Mouse (Mus musculus) ES-E14 (cell line): ENCODE measurements around the gene Mfn1. TPM values are rescaled to one million over a fixed set of nuclear protein-coding genes. Genes with fewer than 3 reads are reported as not detected.

Experiments
- DNase-seq: peaks from one replicate; pipeline ENCODE4 v3.0.0-alpha.2; 2013; ENCODE audit warnings: low read depth, low spot score
- H3K27ac ChIP-seq: 2 replicates; pipeline ENCODE4 v1.5.1; 2012; ENCODE audit warnings: low read depth, mild to moderate bottlenecking, low read length, moderate library complexity, mixed read lengths; ENCODE audit not compliant: poor library complexity, insufficient read depth, severe bottlenecking
- H3K36me3 ChIP-seq: 2 replicates; pipeline ENCODE4 v1.6.1; 2012; ENCODE audit warnings: mild to moderate bottlenecking, low read length, moderate library complexity, mixed read lengths; ENCODE audit not compliant: control insufficient read depth, poor library complexity, insufficient read depth, severe bottlenecking
- H3K4me1 ChIP-seq, 2 experiments: fragments of 150-350 bp in 1 of 2; sonication (generic) in 1 of 2; 2 replicates each; pipeline ENCODE4 v1.6.1; 2012; ENCODE audit warnings: low read length in 2 of 2, mild to moderate bottlenecking in 1 of 2, mixed read lengths in 1 of 2; ENCODE audit not compliant: control insufficient read depth in 2 of 2, insufficient read depth in 2 of 2, poor library complexity in 1 of 2
- H3K4me3 ChIP-seq, 2 experiments: fragments of 150-350 bp in 1 of 2; sonication (generic) in 1 of 2; 2 replicates each; pipeline ENCODE4 v1.5.1; 2012; ENCODE audit warnings: low read length in 2 of 2, low read depth in 1 of 2, mild to moderate bottlenecking in 1 of 2, mixed read lengths in 1 of 2; ENCODE audit not compliant: insufficient read depth in 1 of 2, poor library complexity in 1 of 2, severe bottlenecking in 1 of 2
- H3K9ac ChIP-seq: 2 replicates; pipeline ENCODE4 v1.6.1; 2012; ENCODE audit warnings: low read depth, mild to moderate bottlenecking, low read length, mixed read lengths; ENCODE audit not compliant: poor library complexity, insufficient read depth, severe bottlenecking
- H3K9me3 ChIP-seq: fragments of 150-350 bp; sonication (generic); 2 replicates; pipeline ENCODE4 v1.6.1; 2012; ENCODE audit warnings: low read depth, mild to moderate bottlenecking, low read length; ENCODE audit not compliant: control insufficient read depth, insufficient read depth
- CHD2 ChIP-seq: IDR thresholded peaks from 2 replicates; pipeline ENCODE4 v1.6.1; 2014; ENCODE audit warnings: mild to moderate bottlenecking, low read depth, low read length, inconsistent platforms
- HCFC1 ChIP-seq: IDR thresholded peaks from 2 replicates; pipeline ENCODE4 v1.6.1; 2012; ENCODE audit warnings: low read length, inconsistent platforms, borderline replicate concordance; ENCODE audit not compliant: insufficient read depth
- MAFK ChIP-seq: IDR thresholded peaks from 2 replicates; pipeline ENCODE4 v1.6.1; 2014; ENCODE audit warnings: mild to moderate bottlenecking, low read depth, low read length, inconsistent platforms; ENCODE audit not compliant: insufficient read depth
- ZC3H11A ChIP-seq: IDR thresholded peaks from 2 replicates; pipeline ENCODE4 v1.6.1; 2012; ENCODE audit warnings: low read depth, mild to moderate bottlenecking, inconsistent platforms, low read length, borderline replicate concordance
- ZNF384 ChIP-seq: IDR thresholded peaks from 2 replicates; pipeline ENCODE4 v1.6.1; 2012; ENCODE audit warnings: low read depth, low read length, inconsistent platforms
- in situ Hi-C, 2 experiments: fragments of 600-800 bp; cut with MboI; formaldehyde crosslinking; loops; one replicate each; pipeline ENCODE4 v1.15.1; 2025; ENCODE audit warnings: low sequenced_read_pairs in 2 of 2, inconsistent platforms in 1 of 2; ENCODE audit not compliant: unreplicated experiment in 2 of 2
- total RNA-seq: library from RNA; depleted of rRNA; stranded (reverse); fragments of 300-350 nt; gene quantifications from 2 replicates; pipeline ENCODE4 v1.2.3, GENCODE M21; 2012

Mfn1 gene
- total RNA-seq, 1 experiment, result 35.1 TPM

DNA sequence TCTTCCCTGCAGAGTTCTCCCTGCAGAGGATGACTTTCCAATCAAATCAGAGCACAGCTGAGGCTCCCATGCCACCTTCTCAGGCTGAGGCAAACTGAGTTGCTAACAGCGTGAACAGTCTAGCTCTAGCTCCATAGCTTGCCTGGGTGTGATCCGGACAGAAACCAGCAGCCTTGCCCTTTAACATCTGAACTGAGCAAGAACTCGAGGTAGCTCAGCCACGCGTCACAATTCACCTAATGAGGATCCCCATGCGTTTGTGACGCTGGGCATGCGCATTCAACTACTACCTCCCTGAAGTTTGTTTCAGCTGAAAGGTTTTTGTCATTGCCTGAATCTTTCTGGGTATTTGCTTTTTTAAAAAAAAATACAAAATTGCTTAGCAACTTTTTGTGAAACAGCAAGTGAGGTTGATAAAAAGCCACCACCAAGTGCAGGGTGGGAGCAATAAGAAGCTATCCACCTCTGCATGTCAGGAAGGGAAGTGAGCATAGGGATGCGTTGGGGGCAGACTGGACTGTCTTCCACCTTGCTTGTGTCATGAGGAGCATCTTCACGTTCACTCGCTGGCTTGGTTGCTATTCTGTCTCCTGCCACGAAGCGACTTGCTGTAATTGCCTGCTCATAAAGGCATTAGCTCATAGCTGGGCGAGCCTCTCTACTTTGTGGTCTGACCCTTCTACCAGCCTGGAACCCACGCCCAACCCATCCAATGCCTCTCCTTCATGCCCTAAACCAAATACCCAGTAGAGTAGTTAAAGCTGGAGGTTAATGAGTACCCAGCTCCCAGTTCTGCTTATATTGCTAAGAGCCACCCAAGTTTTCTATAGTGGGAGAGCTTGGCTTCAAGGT, 39.0 kb upstream of the Mfn1 start:
- DNase-seq, result no peak
- H3K27ac ChIP-seq, result no peak overlapping the region
- no peak overlapping the region for H3K4me3 ChIP-seq
- H3K9ac ChIP-seq, result no peak overlapping the region
- in situ Hi-C loops, result loop anchor here in 1 of 2 experiments (25.0 kb wide), 1 partner anchor 703 kb away; no protein-coding TSS in a partner anchor
- H3K36me3 ChIP-seq, result no peaks in the 10 kb centered on the region
- H3K9me3 ChIP-seq, result no peaks in the 10 kb centered on the region
- no peaks in the 10 kb centered on the region; a peak in 1 of 4 replicates for H3K4me1 ChIP-seq
- TF ChIP-seq CHD2, result no peak
- no peak for TF ChIP-seq MAFK
- TF ChIP-seq HCFC1, result no peak
- TF ChIP-seq ZC3H11A, result no peak
- TF ChIP-seq ZNF384, result no peak

DNA sequence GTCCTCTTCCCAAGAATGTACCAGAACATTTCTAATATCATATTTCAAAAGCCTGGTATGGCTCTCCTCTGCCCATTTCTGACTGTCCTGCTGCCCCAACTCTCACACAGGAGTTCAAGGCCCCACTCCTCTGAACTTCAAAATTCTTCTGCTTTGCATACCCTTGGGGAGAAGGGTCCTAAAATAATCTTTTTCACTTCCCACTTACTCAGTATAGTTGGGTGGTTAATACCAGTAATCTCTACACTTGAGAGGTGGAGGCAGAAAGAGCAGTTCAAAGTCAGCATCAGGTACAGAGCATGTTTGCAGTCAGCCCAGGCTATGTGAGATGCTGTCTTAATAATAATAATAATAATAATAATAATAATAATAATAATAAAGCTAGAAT, 38.3 kb upstream of the Mfn1 start:
- TF ChIP-seq ZC3H11A, result no peak
- no peak for TF ChIP-seq HCFC1
- in situ Hi-C loops, result loop anchor here in 1 of 2 experiments (25.0 kb wide), 1 partner anchor 704 kb away; no protein-coding TSS in a partner anchor

DNA sequence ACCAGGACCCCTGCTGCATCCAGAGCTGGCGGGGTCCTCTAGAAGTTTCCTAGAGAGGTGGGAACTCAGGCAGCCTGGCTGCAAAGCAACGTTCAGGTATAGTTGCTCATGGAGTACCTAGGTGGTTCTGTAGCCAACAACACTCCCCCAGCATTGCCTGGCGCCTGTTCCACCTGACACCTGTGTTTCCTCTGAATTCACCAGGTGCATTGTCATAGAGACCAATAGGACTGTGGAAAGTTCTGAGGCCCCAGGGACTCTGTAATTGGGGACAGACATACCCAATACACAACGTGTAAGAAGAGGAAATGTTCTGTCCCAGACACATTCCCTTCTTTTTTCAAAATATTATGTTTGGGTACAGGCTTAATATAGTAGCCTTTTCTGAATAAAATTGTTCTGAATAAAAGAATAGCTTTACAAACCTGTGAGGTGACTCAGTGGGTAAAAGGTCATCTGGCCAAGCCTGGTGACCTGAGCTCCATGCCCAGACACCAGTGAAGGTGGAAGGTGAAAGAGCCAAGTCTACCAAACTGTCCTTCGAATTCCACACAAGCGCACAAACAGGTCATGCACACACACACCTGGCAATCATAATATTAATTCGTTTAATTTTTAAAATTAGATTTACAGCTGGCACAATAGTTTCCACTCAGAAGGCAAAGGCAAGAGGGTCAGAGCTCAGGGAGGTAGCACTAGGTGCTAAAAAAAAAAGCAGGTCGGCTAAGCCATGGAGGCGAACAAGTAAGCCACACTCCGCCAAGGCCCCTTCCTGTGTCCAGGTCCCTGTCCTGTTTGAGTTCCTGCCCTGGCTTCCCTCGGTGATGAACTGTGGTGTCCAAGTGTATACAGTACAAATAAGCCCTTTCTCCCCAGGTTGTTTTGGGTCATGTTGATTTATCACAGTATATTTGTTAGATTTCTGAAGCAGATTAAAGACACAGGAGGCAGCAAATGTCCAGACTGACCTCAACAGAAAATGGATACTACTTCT, 36.9 kb upstream of the Mfn1 start, which contains the start of gene Kcnmb3:
TSS of gene Kcnmb3 (minus strand) at position 135 of the 994 bp plus-strand sequence.
- no peak within 1 kb of the TSS for H3K27ac ChIP-seq
- TF ChIP-seq ZC3H11A (no peak), ZNF384 (no peak), CHD2 (no peak), HCFC1 (no peak), MAFK (no peak)
- no peak for DNase-seq
- H3K4me1 ChIP-seq, result peaks cover 0 to 8% of the 10 kb centered on the region in 2 experiments; a peak in 2 of 4 replicates
- no peak within 1 kb of the TSS for H3K9ac ChIP-seq
- no peak within 1 kb of the TSS; a peak in 1 of 4 replicates for H3K4me3 ChIP-seq
- no peaks in the 10 kb centered on the region for H3K36me3 ChIP-seq
- no peaks in the 10 kb centered on the region for H3K9me3 ChIP-seq
- in situ Hi-C loops, result loop anchor here in 1 of 2 experiments (25.0 kb wide), 1 partner anchor 705 kb away; no protein-coding TSS in a partner anchor

More for the DNA sequence above, 38.3 kb upstream of the Mfn1 start:
- Histone ChIP-seq H3K36me3 (no peaks in the 10 kb centered on the region), H3K27ac (no peak overlapping the region), H3K4me1 (no peaks in the 10 kb centered on the region; a peak in 2 of 4 replicates), H3K4me3 (no peak overlapping the region), H3K9me3 (no peaks in the 10 kb centered on the region), H3K9ac (no peak overlapping the region)
- DNase-seq, result no peak

DNA sequence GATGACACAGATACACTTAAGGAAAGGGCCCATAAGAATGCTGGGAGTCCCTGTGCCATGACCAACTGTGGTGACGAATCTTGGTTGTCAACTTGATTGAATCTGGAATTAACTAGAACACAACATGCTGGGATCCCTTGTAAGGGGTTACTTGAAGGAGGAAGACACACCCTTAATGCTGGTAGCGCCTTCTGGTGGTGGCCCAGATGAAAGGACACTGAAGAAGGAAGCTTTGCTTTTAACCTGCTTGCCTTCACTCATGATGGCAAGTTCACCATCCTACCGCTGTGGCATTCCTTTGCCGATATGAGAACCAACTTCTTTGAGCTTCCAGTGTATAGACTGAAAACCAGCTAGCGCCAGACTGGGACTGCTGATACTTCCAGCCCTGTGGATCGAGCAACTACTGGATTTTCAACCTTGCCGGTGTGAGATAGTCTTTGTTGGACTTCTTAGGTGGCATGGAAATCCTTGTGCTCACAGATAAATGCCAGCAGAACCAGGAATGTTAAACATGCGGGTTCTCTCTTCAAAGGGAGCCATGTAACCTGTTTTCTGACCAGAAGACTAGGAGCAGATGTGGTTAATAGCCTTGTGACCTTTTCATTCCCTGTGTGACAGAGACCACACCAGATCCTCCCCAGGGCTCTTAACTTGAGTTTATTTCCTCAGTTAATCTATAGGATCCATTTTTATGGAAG, 34.7 kb upstream of the Mfn1 start:
- peaks cover 0 to 8% of the 10 kb centered on the region in 2 experiments; a peak in 2 of 4 replicates for H3K4me1 ChIP-seq
- no peak for DNase-seq
- no peaks in the 10 kb centered on the region for H3K9me3 ChIP-seq
- in situ Hi-C loops, result loop anchor here in 1 of 2 experiments (25.0 kb wide), 1 partner anchor 707 kb away; no protein-coding TSS in a partner anchor
- no peak overlapping the region for H3K27ac ChIP-seq
- no peak overlapping the region for H3K4me3 ChIP-seq
- H3K9ac ChIP-seq, result no peak overlapping the region
- H3K36me3 ChIP-seq, result no peaks in the 10 kb centered on the region
- TF ChIP-seq ZC3H11A (no peak), MAFK (no peak), HCFC1 (no peak), CHD2 (no peak), ZNF384 (no peak)
